Mouse (Mus musculus): ENCODE measurements around the gene Zfp651. TPM values are rescaled to one million over a fixed set of nuclear protein-coding genes. Genes with fewer than 3 reads are reported as not detected.
A peak's percentile ranks its signal among the peaks of the same experiment; 100 is the strongest.

The Zfp651 gene
- polyA plus RNA-seq, 1 experiment from 2014 or later: 8.0 TPM

DNA sequence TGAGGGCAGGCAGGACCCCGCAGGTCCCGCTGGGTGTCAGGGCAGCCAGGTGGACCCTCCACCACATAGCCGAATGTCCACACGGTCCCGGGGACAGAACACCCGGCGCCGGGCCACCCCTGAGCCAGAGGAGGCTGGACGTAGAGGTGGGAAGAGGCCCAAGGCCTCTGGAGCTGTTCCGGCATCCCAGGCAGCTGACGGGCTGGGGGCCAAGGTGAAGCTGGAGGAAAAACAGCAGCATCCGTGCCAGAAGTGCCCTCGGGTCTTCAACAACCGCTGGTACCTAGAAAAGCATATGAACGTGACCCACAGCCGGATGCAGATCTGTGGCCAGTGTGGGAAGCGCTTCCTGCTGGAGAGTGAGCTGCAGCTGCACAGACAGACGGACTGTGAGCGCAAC, 4.6 kb downstream of the Zfp651 start:
- H3K4me2 ChIP-seq (replicated peaks; ENCODE audit: low read depth): no peak overlapping the region
- no peaks in the 10 kb centered on the region for H3K9me3 ChIP-seq (ENCODE audit: control insufficient read depth, low read length)
- 79% methylated on average over 19 of the region's 19 CpGs for WGBS
- no peak overlapping the region for H3K27ac ChIP-seq (replicated peaks)
- H3K9ac ChIP-seq (ENCODE audit: low read length): no peak overlapping the region
- H3K27me3 ChIP-seq (ENCODE audit: control insufficient read depth, insufficient read depth, low read length): no peaks in the 10 kb centered on the region
- 0 out of 2 replicates have a peak, but pooled peaks cover 3% of the 10 kb centered on the region for H3K4me1 ChIP-seq (replicated peaks; ENCODE audit: control insufficient read depth, insufficient read depth)
- H3K36me3 ChIP-seq (ENCODE audit: control insufficient read depth, insufficient read depth, low read length): peaks cover 4% of the 10 kb centered on the region; the same call in 1 of the 2 replicates
- ATAC-seq (ENCODE audit: low FRiP score, low TSS enrichment) (no peak), DNase-seq (ENCODE audit: low spot score) (no peak)
- TF ChIP-seq CTCF (IDR thresholded peaks at IDR 0.05; ENCODE audit: low read depth): no peak
- no peak for TF ChIP-seq EP300 (optimal IDR thresholded peaks at IDR 0.05)
- no peak overlapping the region for H3K4me3 ChIP-seq (ENCODE audit: low read depth, low read length)

- 80% methylated on average over 16 of the region's 16 CpGs for WGBS
- ATAC-seq (ENCODE audit: low FRiP score, low TSS enrichment): no peak
These were observed 6.2 kb downstream of the Zfp651 start for GRCm38 (mm10) chr9:121765166-121765855.

GRCm38 (mm10) chr9:121772412-121772811, 13.3 kb downstream of the Zfp651 start:
- DNase-seq (ENCODE audit: low spot score) (no peak), ATAC-seq (ENCODE audit: low FRiP score, low TSS enrichment) (no peak)
- no peak overlapping the region for H3K4me3 ChIP-seq (ENCODE audit: low read depth, low read length)
- TF ChIP-seq CTCF (IDR thresholded peaks at IDR 0.05; ENCODE audit: low read depth) (no peak), EP300 (optimal IDR thresholded peaks at IDR 0.05) (no peak)
- H3K36me3 ChIP-seq (ENCODE audit: control insufficient read depth, insufficient read depth, low read length): no peaks in the 10 kb centered on the region
- 55% methylated on average over 5 of the region's 5 CpGs for WGBS
- H3K4me1 ChIP-seq (replicated peaks; ENCODE audit: control insufficient read depth, insufficient read depth): no peaks in the 10 kb centered on the region
- no peak overlapping the region for H3K27ac ChIP-seq (replicated peaks)
- no peaks in the 10 kb centered on the region for H3K27me3 ChIP-seq (ENCODE audit: control insufficient read depth, insufficient read depth, low read length)
- no peak overlapping the region for H3K4me2 ChIP-seq (replicated peaks; ENCODE audit: low read depth)
- H3K9ac ChIP-seq (ENCODE audit: low read length): no peak overlapping the region
- H3K9me3 ChIP-seq (ENCODE audit: control insufficient read depth, low read length): no peaks in the 10 kb centered on the region

More at GRCm38 (mm10) chr9:121765166-121765855, 6.2 kb downstream of the Zfp651 start:
- Histone ChIP-seq H3K36me3 (ENCODE audit: control insufficient read depth, insufficient read depth, low read length) (peaks cover 4% of the 10 kb centered on the region; the same call in 1 of the 2 replicates), H3K9ac (ENCODE audit: low read length) (no peak overlapping the region), H3K4me3 (ENCODE audit: low read depth, low read length) (no peak overlapping the region), H3K27ac (replicated peaks) (no peak overlapping the region), H3K4me1 (replicated peaks; ENCODE audit: control insufficient read depth, insufficient read depth) (0 out of 2 replicates have a peak, but pooled peaks cover 3% of the 10 kb centered on the region), H3K4me2 (replicated peaks; ENCODE audit: low read depth) (no peak overlapping the region), H3K27me3 (ENCODE audit: control insufficient read depth, insufficient read depth, low read length) (no peaks in the 10 kb centered on the region), H3K9me3 (ENCODE audit: control insufficient read depth, low read length) (no peaks in the 10 kb centered on the region)
- TF ChIP-seq CTCF (IDR thresholded peaks at IDR 0.05; ENCODE audit: low read depth): no peak
- no peak for TF ChIP-seq EP300 (optimal IDR thresholded peaks at IDR 0.05)
- no peak for DNase-seq (ENCODE audit: low spot score)

GRCm38 (mm10) chr9:121775951-121776350, 16.8 kb downstream of the Zfp651 start:
- WGBS: 81% methylated on average over 10 of the region's 10 CpGs
- DNase-seq (ENCODE audit: low spot score) (no peak), ATAC-seq (ENCODE audit: low FRiP score, low TSS enrichment) (no peak)
- Histone ChIP-seq H3K27me3 (ENCODE audit: control insufficient read depth, insufficient read depth, low read length) (peaks cover 10% of the 10 kb centered on the region; the same call in 1 of the 2 replicates), H3K36me3 (ENCODE audit: control insufficient read depth, insufficient read depth, low read length) (no peaks in the 10 kb centered on the region), H3K27ac (replicated peaks) (no peak overlapping the region), H3K9me3 (ENCODE audit: control insufficient read depth, low read length) (no peaks in the 10 kb centered on the region), H3K4me3 (ENCODE audit: low read depth, low read length) (no peak overlapping the region), H3K4me2 (replicated peaks; ENCODE audit: low read depth) (no peak overlapping the region), H3K4me1 (replicated peaks; ENCODE audit: control insufficient read depth, insufficient read depth) (no peaks in the 10 kb centered on the region), H3K9ac (ENCODE audit: low read length) (no peak overlapping the region)
- TF ChIP-seq EP300 (optimal IDR thresholded peaks at IDR 0.05): no peak
- no peak for TF ChIP-seq CTCF (IDR thresholded peaks at IDR 0.05; ENCODE audit: low read depth)

- 68% methylated on average over 7 of the region's 7 CpGs for WGBS
- no peaks in the 10 kb centered on the region for H3K9me3 ChIP-seq (ENCODE audit: control insufficient read depth, low read length)
- H3K36me3 ChIP-seq (ENCODE audit: control insufficient read depth, insufficient read depth, low read length): no peaks in the 10 kb centered on the region
- TF ChIP-seq CTCF (IDR thresholded peaks at IDR 0.05; ENCODE audit: low read depth) (no peak), EP300 (optimal IDR thresholded peaks at IDR 0.05) (no peak)
- no peaks in the 10 kb centered on the region for H3K4me1 ChIP-seq (replicated peaks; ENCODE audit: control insufficient read depth, insufficient read depth)
- H3K4me3 ChIP-seq (ENCODE audit: low read depth, low read length): no peak overlapping the region
- no peak overlapping the region for H3K9ac ChIP-seq (ENCODE audit: low read length)
- H3K27me3 ChIP-seq (ENCODE audit: control insufficient read depth, insufficient read depth, low read length): peaks cover 10% of the 10 kb centered on the region; the same call in 1 of the 2 replicates
- DNase-seq (ENCODE audit: low spot score): no peak
- no peak overlapping the region for H3K27ac ChIP-seq (replicated peaks)
- no peak for ATAC-seq (ENCODE audit: low FRiP score, low TSS enrichment)
- H3K4me2 ChIP-seq (replicated peaks; ENCODE audit: low read depth): no peak overlapping the region
These were observed 17.4 kb downstream of the Zfp651 start for GRCm38 (mm10) chr9:121776511-121776910.

DNA sequence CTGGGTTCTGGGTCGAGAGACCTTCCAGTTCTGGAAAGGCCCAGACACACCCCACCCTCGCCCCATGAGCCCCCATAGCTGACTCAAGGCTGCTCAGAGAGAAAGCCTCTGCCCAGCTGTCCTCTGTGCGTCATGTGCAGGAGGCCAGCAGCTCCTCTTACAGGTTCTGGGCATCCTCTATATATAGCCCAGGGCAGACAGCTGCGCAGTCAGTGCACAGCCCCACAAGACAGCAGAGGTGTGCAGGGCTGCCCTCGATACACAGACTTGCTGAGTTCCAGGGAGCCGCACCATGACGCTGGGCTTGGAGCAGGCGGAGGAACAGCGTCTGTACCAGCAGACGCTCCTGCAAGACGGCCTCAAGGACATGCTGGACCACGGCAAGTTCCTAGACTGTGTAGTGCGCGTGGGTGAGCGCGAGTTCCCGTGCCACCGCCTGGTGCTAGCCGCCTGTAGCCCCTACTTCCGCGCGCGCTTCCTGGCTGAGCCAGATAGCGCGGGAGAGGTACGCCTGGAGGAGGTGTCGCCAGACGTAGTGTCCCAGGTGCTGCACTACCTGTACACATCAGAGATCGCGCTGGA, 18.4 kb downstream of the Zfp651 start, which contains the start of gene Klhl40:
Klhl40 (plus strand) TSS at position 124 of the 582 bp plus-strand sequence.
- no peak within 1 kb of the TSS; the same call in 1 of the 2 replicates for H3K9ac ChIP-seq (ENCODE audit: low read length)
- 19% methylated on average over 30 of the region's 30 CpGs for WGBS
- DNase-seq (ENCODE audit: low spot score) (no peak), ATAC-seq (ENCODE audit: low FRiP score, low TSS enrichment) (peak; percentile 32; the same call in 1 of the 2 replicates)
- peaks cover 10% of the 10 kb centered on the region; the same call in 1 of the 2 replicates for H3K27me3 ChIP-seq (ENCODE audit: control insufficient read depth, insufficient read depth, low read length)
- H3K4me3 ChIP-seq (ENCODE audit: low read depth, low read length): peak within 1 kb of the TSS; percentile 20
- H3K27ac ChIP-seq (replicated peaks): no peak within 1 kb of the TSS
- peak within 1 kb of the TSS; percentile 55 for H3K4me2 ChIP-seq (replicated peaks; ENCODE audit: low read depth)
- H3K4me1 ChIP-seq (replicated peaks; ENCODE audit: control insufficient read depth, insufficient read depth): no peaks in the 10 kb centered on the region
- TF ChIP-seq CTCF (IDR thresholded peaks at IDR 0.05; ENCODE audit: low read depth) (no peak), EP300 (optimal IDR thresholded peaks at IDR 0.05) (no peak)
- no peaks in the 10 kb centered on the region for H3K9me3 ChIP-seq (ENCODE audit: control insufficient read depth, low read length)
- no peaks in the 10 kb centered on the region for H3K36me3 ChIP-seq (ENCODE audit: control insufficient read depth, insufficient read depth, low read length)
